In the genomic region with DNA sequence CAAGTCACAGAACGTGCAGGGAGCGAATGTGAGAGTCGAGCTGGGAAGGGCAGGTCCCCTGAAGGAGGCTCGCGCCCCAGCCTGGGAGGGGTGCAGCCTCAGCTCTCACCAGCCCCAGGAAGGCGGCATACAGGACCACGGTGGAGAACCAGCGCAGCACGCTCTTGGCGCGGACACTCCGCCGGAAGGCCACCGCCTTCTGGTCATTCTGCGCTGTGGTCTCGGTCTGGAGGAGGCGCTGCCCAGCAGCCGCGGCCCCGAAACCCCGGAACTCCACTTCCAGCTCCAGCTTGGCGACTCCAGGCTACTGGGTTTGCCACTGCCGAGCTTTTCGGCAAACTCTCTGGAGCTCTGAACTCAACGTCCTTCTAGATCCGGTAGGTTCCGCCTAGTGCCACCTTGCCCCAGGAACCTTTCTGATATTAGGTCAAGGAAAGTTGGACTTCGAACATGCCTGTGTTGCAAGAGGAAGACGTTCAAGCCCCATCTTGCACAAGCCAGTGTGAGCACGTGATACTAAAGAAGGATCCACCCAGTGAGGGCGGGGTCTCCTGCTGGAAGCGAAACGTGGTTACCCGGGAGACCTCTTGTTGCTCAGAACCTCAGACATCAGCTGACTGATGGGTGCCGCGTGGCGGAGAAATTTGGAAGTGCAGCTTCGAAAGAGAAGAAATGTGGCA, we compare ENCODE assay signal across 8 mouse cellular contexts. TPM values are rescaled to one million over a fixed set of nuclear protein-coding genes. Genes with fewer than 3 reads are reported as not detected.
DNase-seq lines count a peak whose midpoint lies in the region; ATAC-seq and TF ChIP-seq lines count a peak whose summit lies in the region.

A gene (minus strand): TSS at position 393 of the 680 bp plus-strand sequence.

- no peak for TF ChIP-seq EP300 in heart, postnatal 0 days (IDR thresholded peaks at IDR 0.05; ENCODE audit: low read depth)

- H3K4me3 ChIP-seq in E14TG2a.4 (replicated peaks; ENCODE audit: low read length) = peak within 1 kb of the TSS; percentile 82
- peak within 1 kb of the TSS; percentile 54 for H3K4me3 ChIP-seq in forebrain, embryonic 12.5 days (replicated peaks)
- H3K4me3 ChIP-seq in heart, postnatal 0 days (ENCODE audit: low read depth, low read length) = peak within 1 kb of the TSS; percentile 55
- H3K4me3 ChIP-seq in liver, embryonic 16.5 days (ENCODE audit: low read depth, low read length) = peak within 1 kb of the TSS; percentile 65
- H3K4me3 ChIP-seq in neural tube, embryonic 13.5 days = peak within 1 kb of the TSS; percentile 51
- H3K4me3 ChIP-seq in testis, adult 2 months (ENCODE audit: control insufficient read depth, low read depth, low read length) = peak within 1 kb of the TSS; percentile 85

- H3K27ac ChIP-seq in forebrain, embryonic 12.5 days = no peak within 1 kb of the TSS
- H3K27ac ChIP-seq in heart, postnatal 0 days (ENCODE audit: low read depth) = peak within 1 kb of the TSS; percentile 78
- H3K27ac ChIP-seq in liver, embryonic 16.5 days (ENCODE audit: low read length) = peak within 1 kb of the TSS; percentile 77
- H3K27ac ChIP-seq in neural tube, embryonic 13.5 days (replicated peaks) = no peak within 1 kb of the TSS
- peak within 1 kb of the TSS; percentile 75 for H3K27ac ChIP-seq in testis, adult 2 months (ENCODE audit: control insufficient read depth, insufficient read depth, low read depth, low read length)

- peak; percentile 33; the same call in 1 of the 2 replicates for TF ChIP-seq POLR2A in testis, adult 2 months (IDR thresholded peaks at IDR 0.05; ENCODE audit: control insufficient read depth, low read depth, low read length)

- peaks cover 41% of the 10 kb centered on the region for H3K27me3 ChIP-seq in E14TG2a.4 (ENCODE audit: insufficient read depth, low read length)
- peaks cover 10% of the 10 kb centered on the region for H3K27me3 ChIP-seq in forebrain, embryonic 12.5 days
- H3K27me3 ChIP-seq in heart, postnatal 0 days (ENCODE audit: control insufficient read depth, insufficient read depth, low read length) = no peaks in the 10 kb centered on the region
- no peaks in the 10 kb centered on the region for H3K27me3 ChIP-seq in liver, embryonic 16.5 days (ENCODE audit: control insufficient read depth, insufficient read depth, low read depth, low read length)
- peaks cover 6% of the 10 kb centered on the region; the same call in 1 of the 2 replicates for H3K27me3 ChIP-seq in neural tube, embryonic 13.5 days
- no peaks in the 10 kb centered on the region for H3K27me3 ChIP-seq in testis, adult 2 months (ENCODE audit: control insufficient read depth, insufficient read depth, low read length)

- H3K9me3 ChIP-seq in E14TG2a.4 (ENCODE audit: low read length) = peaks cover 7% of the 10 kb centered on the region; the same call in 1 of the 2 replicates
- H3K9me3 ChIP-seq in forebrain, embryonic 12.5 days = no peaks in the 10 kb centered on the region
- H3K9me3 ChIP-seq in heart, postnatal 0 days (replicated peaks; ENCODE audit: control insufficient read depth, low read length) = no peaks in the 10 kb centered on the region
- H3K9me3 ChIP-seq in liver, embryonic 16.5 days (replicated peaks; ENCODE audit: control insufficient read depth, low read length) = no peaks in the 10 kb centered on the region
- H3K9me3 ChIP-seq in neural tube, embryonic 13.5 days = no peaks in the 10 kb centered on the region

- H3K4me2 ChIP-seq in forebrain, embryonic 12.5 days = peak within 1 kb of the TSS; percentile 96
- H3K4me2 ChIP-seq in heart, postnatal 0 days (ENCODE audit: low read depth, low read length) = peak within 1 kb of the TSS; percentile 87
- H3K4me2 ChIP-seq in liver, embryonic 16.5 days (ENCODE audit: low read depth, low read length) = peak within 1 kb of the TSS; percentile 71
- peak within 1 kb of the TSS; percentile 83 for H3K4me2 ChIP-seq in neural tube, embryonic 13.5 days

- ATAC-seq in forebrain, embryonic 12.5 days (ENCODE audit: low FRiP score) = peak; percentile 99
- ATAC-seq in heart, postnatal 0 days (ENCODE audit: insufficient read depth, low read depth) = peak; percentile 99
- peak; percentile 97 for ATAC-seq in liver, embryonic 16.5 days (ENCODE audit: low read depth)
- ATAC-seq in neural tube, embryonic 13.5 days (ENCODE audit: low read depth) = peak; percentile 99

- peak; percentile 82 for TF ChIP-seq CTCF in E14TG2a.4 (conservative IDR thresholded peaks at IDR 0.05; ENCODE audit: low read length)
- TF ChIP-seq CTCF in heart, postnatal 0 days (IDR thresholded peaks at IDR 0.05; ENCODE audit: low read depth) = peak; percentile 87
- peak; percentile 58; the same call in 1 of the 2 replicates for TF ChIP-seq CTCF in testis, adult 2 months (IDR thresholded peaks at IDR 0.05; ENCODE audit: control insufficient read depth, insufficient read depth, insufficient replicate concordance, low read depth, low read length)

- peak within 1 kb of the TSS; percentile 65 for H3K9ac ChIP-seq in forebrain, embryonic 12.5 days
- peak within 1 kb of the TSS; percentile 42 for H3K9ac ChIP-seq in heart, postnatal 0 days (replicated peaks; ENCODE audit: low read depth, low read length)
- peak within 1 kb of the TSS; percentile 65 for H3K9ac ChIP-seq in liver, embryonic 16.5 days (ENCODE audit: low read depth, low read length)
- H3K9ac ChIP-seq in neural tube, embryonic 13.5 days = peak within 1 kb of the TSS; percentile 66

- under 1% methylated on average over 38 of the region's 38 CpGs for WGBS in forebrain, embryonic 12.5 days
- under 1% methylated on average over 38 of the region's 38 CpGs for WGBS in heart, postnatal 0 days
- WGBS in liver, embryonic 16.5 days (ENCODE audit: insufficient replicate concordance) = under 1% methylated on average over 38 of the region's 38 CpGs
- under 1% methylated on average over 38 of the region's 38 CpGs for WGBS in neural tube, embryonic 13.5 days

- peak; percentile 89 for DNase-seq in c-Kit-positive CD71-positive TER-119-positive erythroid progenitor cells, embryonic 14.5 days (ENCODE audit: low spot score)
- DNase-seq in heart, postnatal 0 days (ENCODE audit: low spot score) = peak; percentile 98
- DNase-seq in kidney, postnatal 4 days = peak; percentile 94 to 96

- no peaks in the 10 kb centered on the region for H3K36me3 ChIP-seq in E14TG2a.4 (ENCODE audit: insufficient read depth, low read length)
- no peaks in the 10 kb centered on the region for H3K36me3 ChIP-seq in forebrain, embryonic 12.5 days (replicated peaks)
- no peaks in the 10 kb centered on the region for H3K36me3 ChIP-seq in heart, postnatal 0 days (replicated peaks; ENCODE audit: control insufficient read depth, insufficient read depth, low read length)
- no peaks in the 10 kb centered on the region for H3K36me3 ChIP-seq in liver, embryonic 16.5 days (ENCODE audit: control insufficient read depth, insufficient read depth)
- H3K36me3 ChIP-seq in neural tube, embryonic 13.5 days = no peaks in the 10 kb centered on the region
- no peaks in the 10 kb centered on the region for H3K36me3 ChIP-seq in testis, adult 2 months (ENCODE audit: control insufficient read depth, insufficient read depth, low read length)

- H3K4me1 ChIP-seq in E14TG2a.4 (replicated peaks; ENCODE audit: low read depth, low read length) = peaks cover 14% of the 10 kb centered on the region; the same call in 1 of the 2 replicates
- peaks cover 11% of the 10 kb centered on the region; the same call in 1 of the 2 replicates for H3K4me1 ChIP-seq in forebrain, embryonic 12.5 days
- H3K4me1 ChIP-seq in heart, postnatal 0 days (ENCODE audit: control insufficient read depth, insufficient read depth) = peaks cover 9% of the 10 kb centered on the region
- H3K4me1 ChIP-seq in liver, embryonic 16.5 days (ENCODE audit: control insufficient read depth, low read depth, low read length) = peaks cover 3% of the 10 kb centered on the region; the same call in 1 of the 2 replicates
- peaks cover 7% of the 10 kb centered on the region; the same call in 1 of the 2 replicates for H3K4me1 ChIP-seq in neural tube, embryonic 13.5 days (replicated peaks)
- peaks cover 11% of the 10 kb centered on the region for H3K4me1 ChIP-seq in testis, adult 2 months (ENCODE audit: control insufficient read depth, insufficient read depth, low read length)

RNA-seq across cellular contexts. Expression of the gene that starts here (rescaled TPM):
- polyA plus RNA-seq in forebrain, embryonic 12.5 days (2016; fragmentation: Nextera tagmentation; extraction: Ambion mirVana) = not detected in 2 replicates
- 1.1 and 4.3 TPM in 2 replicates for total RNA-seq in heart, postnatal 0 days (2014; rRNA removed; ENCODE audit: low replicate concordance)
- 1.5 and 2.2 TPM in 2 replicates for polyA plus RNA-seq in heart, postnatal 0 days (2015; fragmentation: Nextera tagmentation; extraction: Ambion mirVana)
- 3.1 and 3.6 TPM in 2 replicates for polyA plus RNA-seq in liver, embryonic 16.5 days (2015; fragmentation: Nextera tagmentation; extraction: Ambion mirVana)
- polyA plus RNA-seq in neural tube, embryonic 13.5 days (2015; fragmentation: Nextera tagmentation; extraction: Ambion mirVana) = 0.21 TPM in 1 of 2 replicates, not detected in the other
- 0.06 and 0.19 TPM in 2 replicates for polyA plus RNA-seq in testis, adult 2 months (2012; rRNA removed)

Comparison
In these comparisons a context has a peak if more than half of its experiments do, and no peak if none do; other contexts are left out.
1. Peak in ATAC-seq, H3K4me3 ChIP-seq, H3K9ac ChIP-seq and H3K4me2 ChIP-seq in forebrain, embryonic 12.5 days; RNA of the gene not detected or under 1 TPM.
2. Peak in ATAC-seq, H3K4me3 ChIP-seq, H3K9ac ChIP-seq and H3K4me2 ChIP-seq in neural tube, embryonic 13.5 days; RNA of the gene not detected or under 1 TPM.
3. H3K27ac ChIP-seq: peak in heart, postnatal 0 days (single experiment), liver, embryonic 16.5 days (single experiment) and testis, adult 2 months (single experiment); none in forebrain, embryonic 12.5 days (single experiment) and neural tube, embryonic 13.5 days (single experiment).
4. Peak in every context shown above with its lines, with median percentiles within 50 percentile points of each other: H3K4me3 ChIP-seq, CTCF ChIP-seq, DNase-seq, ATAC-seq, H3K4me2 ChIP-seq and H3K9ac ChIP-seq.